Mouse (Mus musculus): ENCODE results near the gene Lnx2.

DNA sequence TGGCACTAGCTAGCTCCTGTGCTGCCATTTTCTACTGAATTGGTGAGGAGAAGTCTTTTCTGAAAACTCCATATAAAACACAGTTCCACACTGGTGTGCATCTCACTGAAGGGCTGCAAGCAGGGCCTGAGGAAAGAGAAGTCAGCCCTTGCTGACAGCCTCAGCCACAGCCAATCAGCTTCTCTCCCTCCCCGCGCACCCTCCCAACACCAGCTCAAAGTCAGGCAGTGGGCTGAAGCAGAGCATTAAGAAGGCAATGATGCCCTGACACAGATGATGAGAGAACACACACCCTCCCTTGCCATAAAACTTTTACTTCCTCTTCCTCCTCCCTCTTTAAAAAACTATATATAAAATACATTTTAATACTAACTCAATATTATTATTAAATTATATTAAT is 16.4 kb downstream of the Lnx2 start:
- TF ChIP-seq ZC3H11A (IDR thresholded peaks at IDR 0.05; ENCODE audit: borderline replicate concordance, low read depth, low read length) (no peak), ZNF384 (IDR thresholded peaks at IDR 0.05; ENCODE audit: low read depth, low read length) (no peak), MAFK (IDR thresholded peaks at IDR 0.05; ENCODE audit: insufficient read depth, low read depth, low read length) (no peak)

Data from ES-E14 (cell line).